Mouse (Mus musculus): ENCODE measurements at regions not wholly inside any gene's neighbourhood (a gene's known extent, or its start where the extent isn't known, plus 50 kb on each side); places are given as distances from the start of the nearest gene placed in this dataset.

- Histone ChIP-seq H3K4me3 (replicated peaks) (no peak overlapping the region), H3K4me1 (no peaks in the 10 kb centered on the region), H3K4me2 (no peak overlapping the region), H3K36me3 (no peaks in the 10 kb centered on the region), H3K9ac (replicated peaks) (no peak overlapping the region), H3K27me3 (replicated peaks) (no peaks in the 10 kb centered on the region), H3K9me3 (replicated peaks) (no peaks in the 10 kb centered on the region), H3K27ac (replicated peaks) (no peak overlapping the region)
- no peak for ATAC-seq (ENCODE audit: low FRiP score)
These were observed 553.4 kb downstream of the Hdgfl1 start for GRCm38 (mm10) chr13:26216579-26216978.

- H3K4me2 ChIP-seq = no peak overlapping the region
- WGBS = 48% methylated on average over 1 of the region's 1 CpGs
These were observed 564.3 kb downstream of the Hdgfl1 start for GRCm38 (mm10) chr13:26205532-26206105.

GRCm38 (mm10) chr13:26194646-26195045, 575.3 kb downstream of the Hdgfl1 start:
- Histone ChIP-seq H3K27ac (replicated peaks) (no peak overlapping the region), H3K9ac (replicated peaks) (no peak overlapping the region), H3K9me3 (replicated peaks) (no peaks in the 10 kb centered on the region), H3K4me2 (no peak overlapping the region), H3K36me3 (no peaks in the 10 kb centered on the region), H3K4me1 (0 out of 2 replicates have a peak, but pooled peaks cover 3% of the 10 kb centered on the region), H3K4me3 (replicated peaks) (no peak overlapping the region), H3K27me3 (replicated peaks) (no peaks in the 10 kb centered on the region)
- WGBS = 83% methylated on average over 4 of the region's 4 CpGs
- ATAC-seq (ENCODE audit: low FRiP score) = no peak

More at GRCm38 (mm10) chr13:26205532-26206105, 564.3 kb downstream of the Hdgfl1 start:
- no peak for ATAC-seq (ENCODE audit: low FRiP score)
- Histone ChIP-seq H3K9ac (replicated peaks) (no peak overlapping the region), H3K36me3 (no peaks in the 10 kb centered on the region), H3K27ac (replicated peaks) (no peak overlapping the region), H3K4me3 (replicated peaks) (no peak overlapping the region), H3K27me3 (replicated peaks) (no peaks in the 10 kb centered on the region), H3K4me1 (no peaks in the 10 kb centered on the region), H3K9me3 (replicated peaks) (no peaks in the 10 kb centered on the region)

GRCm38 (mm10) chr13:26183879-26184278, 586.1 kb downstream of the Hdgfl1 start:
- Histone ChIP-seq H3K9me3 (replicated peaks) (no peaks in the 10 kb centered on the region), H3K27me3 (replicated peaks) (no peaks in the 10 kb centered on the region), H3K27ac (replicated peaks) (no peak overlapping the region), H3K4me1 (no peaks in the 10 kb centered on the region), H3K9ac (replicated peaks) (no peak overlapping the region), H3K4me2 (no peak overlapping the region), H3K36me3 (no peaks in the 10 kb centered on the region), H3K4me3 (replicated peaks) (no peak overlapping the region)
- 92% methylated on average over 4 of the region's 4 CpGs for WGBS
- ATAC-seq (ENCODE audit: low FRiP score) = no peak

GRCm38 (mm10) chr13:26171891-26172482, 598.0 kb downstream of the Hdgfl1 start:
- Histone ChIP-seq H3K27ac (replicated peaks) (no peak overlapping the region), H3K36me3 (no peaks in the 10 kb centered on the region), H3K4me3 (replicated peaks) (no peak overlapping the region), H3K27me3 (replicated peaks) (no peaks in the 10 kb centered on the region), H3K9ac (replicated peaks) (no peak overlapping the region), H3K4me1 (no peaks in the 10 kb centered on the region), H3K9me3 (replicated peaks) (no peaks in the 10 kb centered on the region), H3K4me2 (no peak overlapping the region)
- no peak for ATAC-seq (ENCODE audit: low FRiP score)
- 84% methylated on average over 2 of the region's 2 CpGs for WGBS

- H3K4me3 ChIP-seq (replicated peaks) = no peak overlapping the region
- 73% methylated on average over 2 of the region's 2 CpGs for WGBS
- no peak overlapping the region for H3K27ac ChIP-seq (replicated peaks)
- ATAC-seq (ENCODE audit: low FRiP score) = no peak
- no peak overlapping the region for H3K9ac ChIP-seq (replicated peaks)
- H3K4me2 ChIP-seq = no peak overlapping the region
- no peaks in the 10 kb centered on the region for H3K4me1 ChIP-seq
- H3K36me3 ChIP-seq = no peaks in the 10 kb centered on the region
- no peaks in the 10 kb centered on the region for H3K27me3 ChIP-seq (replicated peaks)
- no peaks in the 10 kb centered on the region for H3K9me3 ChIP-seq (replicated peaks)
These were observed 600.3 kb downstream of the Hdgfl1 start for GRCm38 (mm10) chr13:26169641-26170040.

- Histone ChIP-seq H3K4me3 (replicated peaks) (no peak overlapping the region), H3K4me2 (no peak overlapping the region), H3K27ac (replicated peaks) (no peak overlapping the region), H3K9me3 (replicated peaks) (no peaks in the 10 kb centered on the region), H3K36me3 (no peaks in the 10 kb centered on the region), H3K9ac (replicated peaks) (no peak overlapping the region), H3K27me3 (replicated peaks) (no peaks in the 10 kb centered on the region), H3K4me1 (peaks cover 6% of the 10 kb centered on the region; the same call in 1 of the 2 replicates)
- ATAC-seq (ENCODE audit: low FRiP score) = no peak
- 72% methylated on average over 2 of the region's 2 CpGs for WGBS
These were observed 611.3 kb downstream of the Hdgfl1 start for GRCm38 (mm10) chr13:26158703-26159102.

GRCm38 (mm10) chr13:26154701-26155471, 615.1 kb downstream of the Hdgfl1 start:
- peak; percentile 94 for ATAC-seq (ENCODE audit: low FRiP score)
- peaks cover 6% of the 10 kb centered on the region; the same call in 1 of the 2 replicates for H3K4me1 ChIP-seq
- H3K27ac ChIP-seq (replicated peaks) = 0 out of 2 replicates have a peak overlapping the region, but pooled peaks have one; percentile 38
- no peaks in the 10 kb centered on the region for H3K36me3 ChIP-seq
- H3K9me3 ChIP-seq (replicated peaks) = no peaks in the 10 kb centered on the region
- 20% methylated on average over 12 of the region's 12 CpGs for WGBS
- peak overlapping the region; percentile 7; the same call in 1 of the 2 replicates for H3K4me2 ChIP-seq
- H3K4me3 ChIP-seq (replicated peaks) = no peak overlapping the region
- no peaks in the 10 kb centered on the region for H3K27me3 ChIP-seq (replicated peaks)
- no peak overlapping the region for H3K9ac ChIP-seq (replicated peaks)

GRCm38 (mm10) chr13:26154251-26154650, 615.7 kb downstream of the Hdgfl1 start:
- WGBS = 25% methylated on average over 1 of the region's 1 CpGs

GRCm38 (mm10) chr13:26153093-26153492, 616.9 kb downstream of the Hdgfl1 start:
- no peak overlapping the region for H3K4me3 ChIP-seq (replicated peaks)
- peaks cover 6% of the 10 kb centered on the region; the same call in 1 of the 2 replicates for H3K4me1 ChIP-seq
- H3K36me3 ChIP-seq = no peaks in the 10 kb centered on the region

More at GRCm38 (mm10) chr13:26154251-26154650, 615.7 kb downstream of the Hdgfl1 start:
- H3K27me3 ChIP-seq (replicated peaks) = no peaks in the 10 kb centered on the region
- no peak for ATAC-seq (ENCODE audit: low FRiP score)
- no peak overlapping the region for H3K4me3 ChIP-seq (replicated peaks)
- H3K36me3 ChIP-seq = no peaks in the 10 kb centered on the region
- H3K27ac ChIP-seq (replicated peaks) = no peak overlapping the region
- H3K4me2 ChIP-seq = no peak overlapping the region
- H3K9me3 ChIP-seq (replicated peaks) = no peaks in the 10 kb centered on the region
- peaks cover 6% of the 10 kb centered on the region; the same call in 1 of the 2 replicates for H3K4me1 ChIP-seq
- H3K9ac ChIP-seq (replicated peaks) = no peak overlapping the region

GRCm38 (mm10) chr13:26150426-26150825, 619.5 kb downstream of the Hdgfl1 start:
- Histone ChIP-seq H3K9me3 (replicated peaks) (no peaks in the 10 kb centered on the region), H3K36me3 (no peaks in the 10 kb centered on the region), H3K9ac (replicated peaks) (no peak overlapping the region), H3K27me3 (replicated peaks) (no peaks in the 10 kb centered on the region), H3K27ac (replicated peaks) (no peak overlapping the region), H3K4me3 (replicated peaks) (no peak overlapping the region), H3K4me1 (peaks cover 5% of the 10 kb centered on the region; the same call in 1 of the 2 replicates), H3K4me2 (no peak overlapping the region)
- ATAC-seq (ENCODE audit: low FRiP score) = no peak
- 71% methylated on average over 1 of the region's 1 CpGs for WGBS

More at GRCm38 (mm10) chr13:26153093-26153492, 616.9 kb downstream of the Hdgfl1 start:
- H3K9ac ChIP-seq (replicated peaks) = no peak overlapping the region
- no peak for ATAC-seq (ENCODE audit: low FRiP score)
- no peaks in the 10 kb centered on the region for H3K27me3 ChIP-seq (replicated peaks)
- WGBS = 91% methylated on average over 2 of the region's 2 CpGs
- no peaks in the 10 kb centered on the region for H3K9me3 ChIP-seq (replicated peaks)
- no peak overlapping the region for H3K27ac ChIP-seq (replicated peaks)
- no peak overlapping the region for H3K4me2 ChIP-seq

- no peak for ATAC-seq (ENCODE audit: low FRiP score)
- no peak overlapping the region for H3K27ac ChIP-seq (replicated peaks)
- no peaks in the 10 kb centered on the region for H3K9me3 ChIP-seq (replicated peaks)
- no peaks in the 10 kb centered on the region for H3K4me1 ChIP-seq
- H3K4me3 ChIP-seq (replicated peaks) = no peak overlapping the region
- H3K9ac ChIP-seq (replicated peaks) = no peak overlapping the region
- H3K4me2 ChIP-seq = no peak overlapping the region
- H3K36me3 ChIP-seq = no peaks in the 10 kb centered on the region
- H3K27me3 ChIP-seq (replicated peaks) = no peaks in the 10 kb centered on the region
- 65% methylated on average over 2 of the region's 2 CpGs for WGBS
These were observed 627.2 kb downstream of the Hdgfl1 start for GRCm38 (mm10) chr13:26142811-26143210.

Measured in neural tube, embryonic 15.5 days (tissue).